Mouse (Mus musculus): ENCODE results near the gene Ppef1. TPM values are rescaled to one million over a fixed set of nuclear protein-coding genes. Genes with fewer than 3 reads are reported as not detected.

The Ppef1 gene
- total RNA-seq, 2 experiments from 2014 or later: not detected

DNA sequence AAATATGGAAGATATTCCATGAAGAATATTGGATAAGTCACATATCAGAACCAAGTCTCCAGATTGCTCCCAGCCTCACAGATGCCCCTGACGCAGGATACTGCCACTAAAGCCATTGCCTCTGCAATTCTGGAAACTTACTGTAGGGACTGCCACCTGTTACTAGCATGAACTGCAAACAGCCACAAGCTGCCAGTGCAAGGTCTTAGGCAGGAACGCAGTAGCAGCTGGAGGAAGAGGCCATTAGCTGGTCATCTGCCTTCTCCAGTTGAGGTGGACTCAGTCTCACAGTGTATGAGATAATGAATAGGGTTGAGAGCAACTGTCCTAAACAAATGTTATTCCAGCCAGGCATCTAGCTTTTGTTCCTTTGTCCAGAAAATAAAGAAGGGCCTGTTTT lies 137.5 kb downstream of the Ppef1 start:
- no peak for DNase-seq

- DNase-seq: no peak
These were observed 142.6 kb downstream of the Ppef1 start for GRCm38 (mm10) chrX:160592933-160593332.

DNA sequence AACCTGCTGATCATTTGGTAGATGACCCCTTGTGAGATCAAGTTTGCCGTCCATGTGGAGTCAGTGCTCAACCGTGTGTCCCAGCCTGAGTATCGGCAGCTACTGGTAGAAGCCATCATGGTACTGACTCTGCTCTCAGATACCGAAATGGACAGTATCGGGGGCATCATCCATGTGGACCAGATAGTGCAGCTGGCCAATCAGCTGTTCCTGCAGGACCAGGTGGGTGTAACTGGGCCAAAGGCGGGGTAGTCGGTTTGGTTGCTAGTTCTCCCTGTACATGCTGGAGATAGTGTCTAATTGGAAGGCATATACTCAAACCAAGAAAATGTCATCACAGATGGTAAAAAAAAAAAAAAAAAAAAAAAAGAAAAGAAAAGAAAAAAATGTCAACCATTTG lies 145.4 kb downstream of the Ppef1 start:
- DNase-seq: no peak

GRCm38 (mm10) chrX:160588523-160588922 lies 147.0 kb downstream of the Ppef1 start:
- DNase-seq: no peak

GRCm38 (mm10) chrX:160585110-160585509 lies 150.5 kb downstream of the Ppef1 start:
- DNase-seq: no peak

DNA sequence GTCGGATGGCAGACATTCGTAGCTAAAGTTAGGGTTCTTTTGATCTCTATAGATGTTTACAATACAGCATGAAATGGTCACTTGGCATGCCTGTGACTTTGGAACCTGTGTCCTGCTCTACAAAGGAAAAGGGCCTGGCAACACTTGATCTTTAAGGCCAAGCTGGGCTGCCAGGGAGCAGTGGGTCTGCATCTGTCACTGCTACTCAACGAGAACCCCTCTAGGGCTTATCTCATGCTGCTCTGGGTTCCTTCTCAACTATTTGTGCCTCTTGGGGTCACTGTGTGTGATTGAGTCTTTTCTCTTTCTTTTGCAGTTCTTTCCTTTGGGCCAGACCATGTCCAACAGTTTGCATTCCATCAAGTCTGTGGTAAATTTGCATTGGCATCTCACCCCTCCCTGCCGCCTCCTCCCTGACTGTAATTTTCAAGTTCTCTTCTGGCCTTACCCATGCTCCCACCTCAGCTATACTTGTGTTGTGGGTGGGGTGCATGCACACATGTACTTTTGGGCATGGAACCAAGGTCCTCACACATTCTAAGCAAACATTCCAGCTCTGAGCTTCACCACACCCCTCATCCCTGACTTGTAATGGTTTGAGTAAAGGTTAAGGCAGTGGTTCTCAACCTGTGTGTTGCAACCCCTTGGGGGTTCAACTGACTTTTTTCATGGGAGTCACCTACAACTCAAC lies 151.3 kb downstream of the Ppef1 start:
- DNase-seq: no peak

DNA sequence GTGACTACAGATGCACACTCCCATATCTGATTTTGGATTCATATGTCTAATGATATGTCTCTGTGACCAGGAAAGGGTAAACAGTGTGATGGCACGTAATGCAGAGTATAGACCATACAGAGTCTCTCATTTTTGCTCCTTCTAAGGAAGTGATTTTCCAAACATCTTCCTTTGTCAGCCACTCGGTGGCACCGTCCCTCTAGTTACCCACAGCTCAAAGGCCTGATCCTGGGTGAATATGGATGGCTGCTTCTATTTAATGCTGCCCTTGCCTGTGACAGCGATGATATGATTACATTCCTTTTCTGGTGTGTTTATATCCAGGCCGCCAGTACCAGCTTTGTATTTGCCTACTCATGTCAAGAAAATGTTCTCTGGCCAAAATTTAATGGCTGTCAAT lies 152.0 kb downstream of the Ppef1 start:
- DNase-seq: peak in 1 of 2 experiments; percentile 8

Other genes starting within 250 kb of the Ppef1 start
- gene Phka2, start 233.6 kb downstream of the Ppef1 start, total RNA-seq (2021): 10 to 100 TPM; 25.2 to 28.0 TPM
- gene Rs1, start 32.2 kb upstream of the Ppef1 start, total RNA-seq (2021): under 1 TPM in 1 of 2 experiments, not detected in 1; 0.03 TPM
- gene Gja6, start 171.3 kb upstream of the Ppef1 start, total RNA-seq (2021): under 1 TPM; 0.23 to 0.79 TPM

All from adrenal gland, postnatal 36 days (tissue).